Mouse (Mus musculus) liver, embryonic 16.5 days (tissue): ENCODE data around the gene Gm8909. TPM values are rescaled to one million over a fixed set of nuclear protein-coding genes. Genes with fewer than 3 reads are reported as not detected.
"Not testable (repeated sequence)": the region's sequence is repeated elsewhere in the genome, so short reads cannot be mapped to it uniquely, and the experiment has no call there.

Experiments used
- ATAC-seq: fragments of 200-750 bp; cut with Nextera tagmentation; 2 replicates; pipeline ENCODE4 v1.8.0; 2017; ENCODE audit warnings: low read depth, mild to moderate bottlenecking, moderate number of reproducible peaks, moderate library complexity
- H3K27ac ChIP-seq: fragments of 300-500 bp; sonication (generic); 2 replicates; pipeline ENCODE4 v1.5.1; 2014; ENCODE audit warnings: mild to moderate bottlenecking, low read length
- H3K27me3 ChIP-seq: fragments of 300-500 bp; sonication (generic); 2 replicates; pipeline ENCODE4 v1.6.1; 2014; ENCODE audit warnings: low read depth, low read length, mixed read lengths; ENCODE audit not compliant: control insufficient read depth, insufficient read depth
- H3K36me3 ChIP-seq: fragments of 300-500 bp; sonication (generic); 2 replicates; pipeline ENCODE4 v1.6.1; 2014; ENCODE audit warnings: mild to moderate bottlenecking; ENCODE audit not compliant: control insufficient read depth, insufficient read depth
- H3K4me1 ChIP-seq: fragments of 300-500 bp; sonication (generic); 2 replicates; pipeline ENCODE4 v1.6.1; 2014; ENCODE audit warnings: low read depth, low read length, mixed read lengths; ENCODE audit not compliant: control insufficient read depth
- H3K4me2 ChIP-seq: fragments of 300-500 bp; sonication (generic); 2 replicates; pipeline ENCODE4 v1.6.1; 2014; ENCODE audit warnings: low read depth, low read length, mixed read lengths
- H3K4me3 ChIP-seq: fragments of 300-500 bp; sonication (generic); 2 replicates; pipeline ENCODE4 v1.5.1; 2014; ENCODE audit warnings: low read depth, mild to moderate bottlenecking, low read length
- H3K9ac ChIP-seq: fragments of 300-500 bp; sonication (generic); 2 replicates; pipeline ENCODE4 v1.6.1; 2014; ENCODE audit warnings: low read depth, low read length
- H3K9me3 ChIP-seq: fragments of 300-500 bp; sonication (generic); replicated peaks from 2 replicates; pipeline ENCODE4 v1.6.1; 2016; ENCODE audit warnings: low read length; ENCODE audit not compliant: control insufficient read depth
- WGBS: fragments of 180-500 bp; shearing (Covaris S2); extraction: QIAGEN DNeasy Blood & Tissue Kit; methylation state at CpG from one replicate; pipeline ENCODE4 v1.1.7; 2014; ENCODE audit not compliant: insufficient replicate concordance; 5-methylcytosine and 5-hydroxymethylcytosine counted together
- polyA plus RNA-seq: library from polyadenylated mRNA; unstranded; fragments of >200 nt; fragmentation: Nextera tagmentation; extraction: Ambion mirVana; gene quantifications from 2 replicates; pipeline ENCODE4 v1.2.1, GENCODE M21; 2015

Gm8909 gene
- polyA plus RNA-seq, 1 experiment from 2014 or later, result not detected

GRCm38 (mm10) chr17:36151200-36151599, 17.1 kb downstream of the Gm8909 start:
- H3K4me2 ChIP-seq, H3K4me3 ChIP-seq, H3K9me3 ChIP-seq, H3K27me3 ChIP-seq, H3K27ac ChIP-seq, ATAC-seq, H3K4me1 ChIP-seq, H3K9ac ChIP-seq, H3K36me3 ChIP-seq: not testable (repeated sequence)
- 40% methylated on average over 4 of the region's 4 CpGs for WGBS

GRCm38 (mm10) chr17:36148468-36148867, 19.9 kb downstream of the Gm8909 start:
- H3K27ac ChIP-seq, result not testable (repeated sequence)

GRCm38 (mm10) chr17:36146937-36147336, 21.4 kb downstream of the Gm8909 start:
- 66% methylated on average over 1 of the region's 1 CpGs for WGBS
- peaks cover 26% of the 10 kb centered on the region for H3K27me3 ChIP-seq
- ATAC-seq, result not testable (repeated sequence)

More at GRCm38 (mm10) chr17:36148468-36148867, 19.9 kb downstream of the Gm8909 start:
- H3K36me3 ChIP-seq, H3K9ac ChIP-seq, ATAC-seq, H3K4me2 ChIP-seq, H3K9me3 ChIP-seq, H3K4me3 ChIP-seq, H3K4me1 ChIP-seq: not testable (repeated sequence)
- WGBS, result 74% methylated on average over 5 of the region's 5 CpGs
- peaks cover 30% of the 10 kb centered on the region for H3K27me3 ChIP-seq

GRCm38 (mm10) chr17:36145861-36146156, 22.5 kb downstream of the Gm8909 start:
- not testable (repeated sequence) for ATAC-seq, H3K4me1 ChIP-seq, H3K9me3 ChIP-seq, H3K36me3 ChIP-seq, H3K9ac ChIP-seq, H3K27ac ChIP-seq
- WGBS, result 2% methylated on average over 13 of the region's 13 CpGs
- H3K27me3 ChIP-seq, result peaks cover 26% of the 10 kb centered on the region
- H3K4me3 ChIP-seq, result peak overlapping the region; percentile 43
- H3K4me2 ChIP-seq, result peak overlapping the region; percentile 49

More at GRCm38 (mm10) chr17:36146937-36147336, 21.4 kb downstream of the Gm8909 start:
- H3K9ac ChIP-seq, H3K4me1 ChIP-seq, H3K9me3 ChIP-seq, H3K4me2 ChIP-seq, H3K4me3 ChIP-seq, H3K27ac ChIP-seq, H3K36me3 ChIP-seq: not testable (repeated sequence)

- H3K9me3 ChIP-seq, result no peaks in the 10 kb centered on the region
- H3K27ac ChIP-seq, result no peak overlapping the region
- 2% methylated on average over 78 of the region's 78 CpGs for WGBS
- H3K9ac ChIP-seq, result no peak overlapping the region
- no peaks in the 10 kb centered on the region for H3K36me3 ChIP-seq
- H3K4me1 ChIP-seq, result no peaks in the 10 kb centered on the region
- peak overlapping the region; percentile 43 for H3K4me3 ChIP-seq
- H3K27me3 ChIP-seq, result peaks cover 26% of the 10 kb centered on the region
- H3K4me2 ChIP-seq, result peak overlapping the region; percentile 49
- no peak for ATAC-seq
Measured at GRCm38 (mm10) chr17:36145111-36145860, 23.1 kb downstream of the Gm8909 start.

- H3K27ac ChIP-seq, H3K4me2 ChIP-seq, H3K9ac ChIP-seq, H3K36me3 ChIP-seq, H3K9me3 ChIP-seq, ATAC-seq, H3K27me3 ChIP-seq, H3K4me1 ChIP-seq, H3K4me3 ChIP-seq: not testable (repeated sequence)
- 25% methylated on average over 1 of the region's 1 CpGs for WGBS
Measured at GRCm38 (mm10) chr17:36136299-36136848, 32.0 kb downstream of the Gm8909 start.

- H3K4me3 ChIP-seq, H3K9ac ChIP-seq, H3K27ac ChIP-seq, H3K36me3 ChIP-seq, H3K27me3 ChIP-seq, H3K4me2 ChIP-seq, H3K9me3 ChIP-seq, ATAC-seq, H3K4me1 ChIP-seq: not testable (repeated sequence)
Measured at GRCm38 (mm10) chr17:36135421-36136231, 32.7 kb downstream of the Gm8909 start.

- Histone ChIP-seq H3K9ac (no peak overlapping the region), H3K4me3 (no peak overlapping the region), H3K4me1 (no peaks in the 10 kb centered on the region), H3K9me3 (no peaks in the 10 kb centered on the region), H3K27me3 (no peaks in the 10 kb centered on the region), H3K4me2 (no peak overlapping the region), H3K27ac (no peak overlapping the region), H3K36me3 (no peaks in the 10 kb centered on the region)
- ATAC-seq, result no peak
- 45% methylated on average over 5 of the region's 5 CpGs for WGBS
Measured at GRCm38 (mm10) chr17:36131516-36132265, 36.6 kb downstream of the Gm8909 start.
